Mouse (Mus musculus): ENCODE data around the gene Galc.

GRCm38 (mm10) chr12:98265697-98266096, 6.4 kb upstream of the Galc start:
- no peak for TF ChIP-seq GATA1 (IDR thresholded peaks at IDR 0.05; ENCODE audit: low read depth, low read length)
- no peak for TF ChIP-seq MYC (IDR thresholded peaks at IDR 0.05; ENCODE audit: low read depth, low read length)
- no peak for TF ChIP-seq CTCF (IDR thresholded peaks at IDR 0.05 in 2 of 3, conservative IDR thresholded peaks at IDR 0.05 in 1 of 3; ENCODE audit: control insufficient read depth in 1 of 3, insufficient read depth in 1 of 3, low read depth in 2 of 3, low read length in 3 of 3, poor library complexity in 1 of 3, severe bottlenecking in 1 of 3)
- no peak for TF ChIP-seq ZMIZ1 (IDR thresholded peaks at IDR 0.05; ENCODE audit: low read depth, low read length)
- no peak for TF ChIP-seq MAFK (IDR thresholded peaks at IDR 0.05; ENCODE audit: borderline replicate concordance, low read depth, low read length)
- no peak for TF ChIP-seq GABPA (IDR thresholded peaks at IDR 0.05; ENCODE audit: low read depth, low read length)
- no peak for TF ChIP-seq EP300 (IDR thresholded peaks at IDR 0.05; ENCODE audit: low read depth in 1 of 2, low read length in 2 of 2)
- TF ChIP-seq E2F4 (IDR thresholded peaks at IDR 0.05; ENCODE audit: borderline replicate concordance, low read depth, low read length): no peak
- no peak for TF ChIP-seq POLR2AphosphoS2 (IDR thresholded peaks at IDR 0.05; ENCODE audit: low read length)
- TF ChIP-seq RAD21 (IDR thresholded peaks at IDR 0.05; ENCODE audit: low read depth, low read length): no peak
- TF ChIP-seq BHLHE40 (IDR thresholded peaks at IDR 0.05; ENCODE audit: borderline replicate concordance, low read depth, low read length): no peak
- TF ChIP-seq USF2 (IDR thresholded peaks at IDR 0.05; ENCODE audit: borderline replicate concordance in 1 of 2, insufficient read depth in 1 of 2, low read depth in 1 of 2, low read length in 2 of 2): no peak

Measured in MEL (cell line).